Mouse (Mus musculus): ENCODE data around the gene Srgap1. TPM values are rescaled to one million over a fixed set of nuclear protein-coding genes. Genes with fewer than 3 reads are reported as not detected.

Srgap1 gene
- polyA plus RNA-seq (2014; fragmentation: Nextera tagmentation; extraction: Ambion mirVana), result 18.7 and 20.5 TPM in 2 replicates

DNA sequence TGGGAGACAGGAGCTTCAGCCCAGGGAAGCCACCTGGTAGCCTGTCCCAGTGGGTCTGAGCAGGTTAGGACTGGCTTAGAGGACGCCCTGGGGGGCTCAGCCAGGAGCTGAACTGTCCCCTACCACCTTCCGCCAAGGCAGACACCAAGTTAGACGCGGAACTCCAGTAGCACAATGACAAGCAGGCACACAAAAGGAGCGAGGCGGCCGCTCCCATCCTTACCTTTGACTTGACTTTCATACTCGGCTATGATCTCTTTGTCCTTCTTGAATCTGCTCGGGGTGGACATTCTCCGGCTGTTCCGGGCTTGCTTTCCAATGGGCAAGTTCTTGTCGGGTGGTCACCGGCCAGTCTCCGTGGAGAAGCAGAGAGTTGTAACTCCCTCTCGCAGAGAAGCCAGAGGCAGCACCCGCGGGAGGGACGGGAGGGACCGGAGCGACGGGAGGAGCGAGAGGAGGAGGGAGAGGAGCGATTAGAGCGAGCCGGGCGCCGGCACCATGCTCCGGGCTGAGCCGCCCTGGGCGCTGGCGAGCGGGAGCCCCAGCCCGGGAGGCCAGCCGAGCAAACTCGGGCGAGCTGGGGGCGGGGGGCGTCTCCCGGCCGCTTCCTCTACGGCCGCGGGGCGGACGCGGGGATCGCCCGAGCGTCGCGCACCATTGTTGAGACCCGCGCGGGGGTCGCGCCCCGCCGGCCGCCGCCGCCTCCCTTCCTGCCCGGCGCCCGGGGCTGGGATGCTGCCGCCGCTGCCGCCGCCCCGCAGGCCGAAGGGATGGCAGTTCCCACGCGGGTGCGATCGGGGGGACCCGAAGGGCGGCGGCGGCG, at the start of gene Srgap1:
Gene Srgap1 (minus strand): TSS at position 412 of the 823 bp plus-strand sequence.
- peak within 1 kb of the TSS; percentile 68 for H3K4me2 ChIP-seq (replicated peaks; ENCODE audit: low read depth, low read length)
- H3K4me3 ChIP-seq (ENCODE audit: low read length), result peak within 1 kb of the TSS; percentile 80
- H3K36me3 ChIP-seq (ENCODE audit: control insufficient read depth, insufficient read depth, low read length), result 0 out of 2 replicates have a peak, but pooled peaks cover 2% of the 10 kb centered on the region
- 0 out of 2 replicates have a peak, but pooled peaks cover 4% of the 10 kb centered on the region for H3K4me1 ChIP-seq (ENCODE audit: control insufficient read depth, insufficient read depth, low read length)
- WGBS, result under 1% methylated on average over 59 of the region's 79 CpGs
- H3K9me3 ChIP-seq (ENCODE audit: control insufficient read depth, low read length), result no peaks in the 10 kb centered on the region
- peak within 1 kb of the TSS; percentile 92 for H3K9ac ChIP-seq (ENCODE audit: low read depth, low read length)
- H3K27me3 ChIP-seq (ENCODE audit: control insufficient read depth, insufficient read depth, low read length), result no peaks in the 10 kb centered on the region
- H3K27ac ChIP-seq (ENCODE audit: low read depth, low read length), result peak within 1 kb of the TSS; percentile 85
- peak; percentile 84 for ATAC-seq (ENCODE audit: low FRiP score, low TSS enrichment)

DNA sequence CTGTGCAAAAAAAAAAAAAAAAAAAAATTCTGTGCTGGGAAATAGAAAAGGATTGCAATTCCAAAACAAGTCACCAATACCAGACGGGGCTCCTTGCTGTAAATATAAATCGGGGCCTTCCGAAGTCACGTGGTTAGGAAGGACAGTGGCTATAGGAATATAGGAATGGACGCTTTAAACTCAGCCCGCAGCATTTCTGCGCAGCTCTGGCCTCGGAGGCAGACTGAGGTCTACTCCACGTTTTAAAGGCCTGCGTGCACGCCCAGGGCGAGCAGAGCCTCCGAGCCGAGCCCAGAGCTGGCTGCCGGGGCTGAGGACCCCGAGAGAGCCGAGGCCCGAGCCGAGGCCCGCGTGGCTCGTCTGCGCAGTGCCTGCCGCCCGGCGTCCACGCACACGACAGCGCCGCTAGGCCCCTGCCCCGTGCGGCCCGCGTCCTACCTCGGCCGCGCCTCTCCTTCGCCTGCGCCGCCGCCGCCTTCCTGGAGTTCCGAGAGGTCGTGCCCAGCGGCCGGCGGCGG, 49.4 kb upstream of the Srgap1 start:
- H3K27me3 ChIP-seq (ENCODE audit: control insufficient read depth, insufficient read depth, low read length), result no peaks in the 10 kb centered on the region
- H3K4me1 ChIP-seq (ENCODE audit: control insufficient read depth, insufficient read depth, low read length), result peaks cover 7% of the 10 kb centered on the region; the same call in 1 of the 2 replicates
- no peaks in the 10 kb centered on the region for H3K9me3 ChIP-seq (ENCODE audit: control insufficient read depth, low read length)
- H3K36me3 ChIP-seq (ENCODE audit: control insufficient read depth, insufficient read depth, low read length), result peaks cover 10% of the 10 kb centered on the region; the same call in 1 of the 2 replicates
- ATAC-seq (ENCODE audit: low FRiP score, low TSS enrichment), result peak; percentile 80
- WGBS, result under 1% methylated on average over 36 of the region's 48 CpGs
- peak overlapping the region; percentile 67 for H3K4me3 ChIP-seq (ENCODE audit: low read length)
- peak overlapping the region; percentile 84 for H3K9ac ChIP-seq (ENCODE audit: low read depth, low read length)
- H3K4me2 ChIP-seq (replicated peaks; ENCODE audit: low read depth, low read length), result peak overlapping the region; percentile 78
- peak overlapping the region; percentile 85 for H3K27ac ChIP-seq (ENCODE audit: low read depth, low read length)

DNA sequence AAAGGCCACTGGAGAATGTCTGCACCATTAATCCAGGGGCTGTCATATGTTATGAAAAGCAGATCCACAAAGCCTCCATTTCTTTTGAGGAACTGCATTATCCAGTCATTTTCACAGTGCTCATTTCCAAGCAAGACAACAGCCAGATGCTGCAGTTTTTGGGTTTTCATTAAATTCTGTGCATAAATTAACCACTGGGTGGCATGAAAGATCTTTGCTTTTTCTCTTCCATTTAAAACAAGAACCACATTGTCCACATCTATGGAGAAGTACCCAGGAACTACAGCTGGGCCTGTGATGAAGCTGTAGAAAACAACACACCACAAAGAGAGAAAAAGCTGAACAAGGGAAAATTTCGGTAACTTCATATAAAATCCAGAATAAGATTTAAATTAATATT, 43.4 kb upstream of the Srgap1 start:
- no peaks in the 10 kb centered on the region for H3K27me3 ChIP-seq (ENCODE audit: control insufficient read depth, insufficient read depth, low read length)
- H3K9me3 ChIP-seq (ENCODE audit: control insufficient read depth, low read length), result peaks cover 12% of the 10 kb centered on the region
- no peak overlapping the region for H3K27ac ChIP-seq (ENCODE audit: low read depth, low read length)
- peaks cover 2% of the 10 kb centered on the region; the same call in 1 of the 2 replicates for H3K4me1 ChIP-seq (ENCODE audit: control insufficient read depth, insufficient read depth, low read length)
- no peak overlapping the region for H3K4me2 ChIP-seq (replicated peaks; ENCODE audit: low read depth, low read length)
- H3K36me3 ChIP-seq (ENCODE audit: control insufficient read depth, insufficient read depth, low read length), result peaks cover 36% of the 10 kb centered on the region
- H3K9ac ChIP-seq (ENCODE audit: low read depth, low read length), result no peak overlapping the region
- WGBS, result 93% methylated on average over 1 of the region's 1 CpGs
- ATAC-seq (ENCODE audit: low FRiP score, low TSS enrichment), result no peak
- no peak overlapping the region for H3K4me3 ChIP-seq (ENCODE audit: low read length)

DNA sequence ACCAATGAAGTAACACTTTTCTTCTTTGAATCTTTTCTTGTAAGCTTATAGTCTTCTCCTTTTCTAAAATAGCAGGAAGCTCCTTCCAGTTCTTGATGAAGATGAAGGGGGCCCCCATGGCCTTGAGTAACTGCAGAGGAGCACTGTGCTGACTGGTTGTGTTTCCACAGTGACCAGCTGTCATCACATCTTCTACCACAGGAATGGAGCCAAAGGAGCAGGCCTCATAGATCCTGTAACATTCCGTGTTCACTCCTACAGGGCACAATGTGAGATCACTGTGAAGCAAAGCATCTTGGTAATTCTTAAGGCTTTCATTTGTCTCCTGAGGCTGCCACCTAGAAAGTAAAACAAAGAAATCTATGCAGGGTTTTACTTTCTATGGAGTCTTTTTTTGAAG, 34.2 kb upstream of the Srgap1 start:
- no peak overlapping the region for H3K4me2 ChIP-seq (replicated peaks; ENCODE audit: low read depth, low read length)
- H3K36me3 ChIP-seq (ENCODE audit: control insufficient read depth, insufficient read depth, low read length), result no peaks in the 10 kb centered on the region; the same call in 1 of the 2 replicates
- 92% methylated on average over 1 of the region's 1 CpGs for WGBS
- no peak overlapping the region for H3K9ac ChIP-seq (ENCODE audit: low read depth, low read length)
- H3K9me3 ChIP-seq (ENCODE audit: control insufficient read depth, low read length), result no peaks in the 10 kb centered on the region; the same call in 1 of the 2 replicates
- no peak overlapping the region for H3K4me3 ChIP-seq (ENCODE audit: low read length)
- no peak for ATAC-seq (ENCODE audit: low FRiP score, low TSS enrichment)
- no peaks in the 10 kb centered on the region for H3K27me3 ChIP-seq (ENCODE audit: control insufficient read depth, insufficient read depth, low read length)
- no peak overlapping the region for H3K27ac ChIP-seq (ENCODE audit: low read depth, low read length)
- H3K4me1 ChIP-seq (ENCODE audit: control insufficient read depth, insufficient read depth, low read length), result no peaks in the 10 kb centered on the region

DNA sequence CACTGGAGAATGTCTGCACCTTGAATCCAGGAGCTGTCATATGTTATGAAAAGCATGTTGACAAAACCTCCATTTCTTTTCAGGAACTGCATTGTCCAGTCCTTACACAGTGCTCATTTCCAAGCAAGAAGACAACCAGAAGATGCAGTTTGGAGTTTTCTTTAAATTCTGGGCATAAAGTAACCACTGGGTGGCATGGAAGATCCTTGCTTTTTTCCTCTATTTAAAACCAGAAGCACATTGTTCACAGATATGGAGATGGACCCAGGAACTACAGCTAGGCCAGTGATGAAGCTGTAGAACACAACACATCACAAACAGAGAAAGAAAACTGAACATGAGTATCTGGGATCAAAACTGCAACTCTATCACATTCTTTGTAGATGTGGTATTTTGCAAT, 22.0 kb upstream of the Srgap1 start:
- Histone ChIP-seq H3K27ac (ENCODE audit: low read depth, low read length) (no peak overlapping the region), H3K9me3 (ENCODE audit: control insufficient read depth, low read length) (no peaks in the 10 kb centered on the region), H3K9ac (ENCODE audit: low read depth, low read length) (no peak overlapping the region), H3K4me3 (ENCODE audit: low read length) (no peak overlapping the region), H3K4me2 (replicated peaks; ENCODE audit: low read depth, low read length) (no peak overlapping the region), H3K27me3 (ENCODE audit: control insufficient read depth, insufficient read depth, low read length) (no peaks in the 10 kb centered on the region), H3K4me1 (ENCODE audit: control insufficient read depth, insufficient read depth, low read length) (no peaks in the 10 kb centered on the region), H3K36me3 (ENCODE audit: control insufficient read depth, insufficient read depth, low read length) (no peaks in the 10 kb centered on the region)
- no peak for ATAC-seq (ENCODE audit: low FRiP score, low TSS enrichment)

DNA sequence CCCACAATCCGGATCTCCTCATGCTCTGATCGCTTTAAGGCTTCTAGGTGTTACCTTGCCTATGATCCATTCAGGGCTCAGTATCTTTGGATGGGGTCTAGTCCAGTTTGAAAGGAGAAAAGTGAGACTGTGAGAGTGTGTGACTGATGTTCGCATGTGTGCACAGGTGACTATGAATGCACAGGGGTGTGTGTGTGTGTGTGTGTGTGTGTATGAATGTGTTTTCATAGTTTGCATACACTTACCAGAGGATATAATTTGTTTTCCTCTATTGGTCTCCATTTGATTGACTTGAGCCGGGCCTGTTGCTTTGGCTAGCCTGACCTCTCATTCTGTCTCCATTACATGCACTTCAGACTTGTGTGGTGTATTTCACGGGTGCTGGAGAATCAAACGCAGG, 8.7 kb upstream of the Srgap1 start:
- no peaks in the 10 kb centered on the region for H3K36me3 ChIP-seq (ENCODE audit: control insufficient read depth, insufficient read depth, low read length)
- H3K4me1 ChIP-seq (ENCODE audit: control insufficient read depth, insufficient read depth, low read length), result no peaks in the 10 kb centered on the region
- ATAC-seq (ENCODE audit: low FRiP score, low TSS enrichment), result no peak
- H3K9ac ChIP-seq (ENCODE audit: low read depth, low read length), result no peak overlapping the region
- no peak overlapping the region for H3K4me3 ChIP-seq (ENCODE audit: low read length)
- 89% methylated on average over 6 of the region's 6 CpGs for WGBS
- H3K9me3 ChIP-seq (ENCODE audit: control insufficient read depth, low read length), result no peaks in the 10 kb centered on the region
- no peak overlapping the region for H3K4me2 ChIP-seq (replicated peaks; ENCODE audit: low read depth, low read length)
- no peak overlapping the region for H3K27ac ChIP-seq (ENCODE audit: low read depth, low read length)
- H3K27me3 ChIP-seq (ENCODE audit: control insufficient read depth, insufficient read depth, low read length), result no peaks in the 10 kb centered on the region

DNA sequence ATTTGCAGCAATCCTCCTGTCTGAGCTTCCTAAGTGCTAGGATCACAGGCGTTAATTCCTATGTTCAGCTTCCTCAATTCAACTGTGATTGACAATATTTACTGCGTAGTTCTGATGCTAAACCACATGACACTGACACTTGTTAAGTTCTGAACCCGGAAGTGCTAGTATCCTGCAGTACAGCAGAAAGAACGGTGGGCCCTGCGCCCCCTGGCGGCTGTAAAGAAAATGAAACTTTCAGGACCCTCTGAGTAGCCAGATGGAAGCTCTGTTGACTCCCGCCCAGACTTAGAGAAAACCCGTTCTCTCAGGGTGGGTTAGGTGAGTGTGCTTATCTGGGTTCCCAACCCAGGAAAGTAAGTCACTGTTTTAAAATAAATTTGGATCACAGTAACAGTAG, 7.4 kb upstream of the Srgap1 start:
- ATAC-seq (ENCODE audit: low FRiP score, low TSS enrichment), result peak; percentile 81

DNA sequence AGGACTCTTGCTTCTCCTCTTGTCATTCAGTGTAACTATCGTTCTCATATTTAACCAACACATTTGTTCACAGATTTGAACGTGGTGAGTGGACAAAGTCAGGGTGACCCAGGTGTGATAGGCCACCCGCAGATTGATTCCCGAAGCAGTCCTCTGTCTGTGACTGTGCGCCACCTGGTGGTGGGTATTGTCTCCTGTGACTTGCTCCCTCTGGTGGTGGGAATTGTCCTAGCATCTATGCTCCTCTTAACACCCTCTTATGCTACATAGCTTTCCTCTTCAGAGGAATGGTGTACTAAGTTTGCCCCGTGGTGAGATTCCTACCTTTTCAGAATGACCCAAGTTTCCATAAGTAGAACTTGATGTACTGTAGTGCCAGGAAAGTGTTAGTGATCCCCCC, 4.7 kb upstream of the Srgap1 start:
- Histone ChIP-seq H3K27ac (ENCODE audit: low read depth, low read length) (no peak overlapping the region), H3K9me3 (ENCODE audit: control insufficient read depth, low read length) (no peaks in the 10 kb centered on the region), H3K27me3 (ENCODE audit: control insufficient read depth, insufficient read depth, low read length) (no peaks in the 10 kb centered on the region), H3K4me3 (ENCODE audit: low read length) (no peak overlapping the region), H3K4me1 (ENCODE audit: control insufficient read depth, insufficient read depth, low read length) (no peaks in the 10 kb centered on the region), H3K9ac (ENCODE audit: low read depth, low read length) (no peak overlapping the region), H3K36me3 (ENCODE audit: control insufficient read depth, insufficient read depth, low read length) (no peaks in the 10 kb centered on the region), H3K4me2 (replicated peaks; ENCODE audit: low read depth, low read length) (no peak overlapping the region)
- no peak for ATAC-seq (ENCODE audit: low FRiP score, low TSS enrichment)
- WGBS, result 36% methylated on average over 6 of the region's 6 CpGs

More for the DNA sequence above, 7.4 kb upstream of the Srgap1 start:
- no peaks in the 10 kb centered on the region for H3K27me3 ChIP-seq (ENCODE audit: control insufficient read depth, insufficient read depth, low read length)
- no peak overlapping the region for H3K9ac ChIP-seq (ENCODE audit: low read depth, low read length)
- H3K27ac ChIP-seq (ENCODE audit: low read depth, low read length), result no peak overlapping the region
- no peaks in the 10 kb centered on the region for H3K9me3 ChIP-seq (ENCODE audit: control insufficient read depth, low read length)
- 15% methylated on average over 8 of the region's 8 CpGs for WGBS
- H3K4me2 ChIP-seq (replicated peaks; ENCODE audit: low read depth, low read length), result no peak overlapping the region
- H3K36me3 ChIP-seq (ENCODE audit: control insufficient read depth, insufficient read depth, low read length), result no peaks in the 10 kb centered on the region
- H3K4me1 ChIP-seq (ENCODE audit: control insufficient read depth, insufficient read depth, low read length), result no peaks in the 10 kb centered on the region
- H3K4me3 ChIP-seq (ENCODE audit: low read length), result no peak overlapping the region

Measured in kidney, embryonic 14.5 days (tissue).